Mouse (Mus musculus) erythroblast, embryonic 14.5 days (primary cell): Measurements from ENCODE around the gene Tmem184a.

ENCODE experiments used
- GATA1 ChIP-seq: IDR thresholded peaks from 2 replicates; pipeline ENCODE4 v1.6.1; 2012; ENCODE audit warnings: low read length, inconsistent platforms, mixed read lengths
- TAL1 ChIP-seq: IDR thresholded peaks from 3 replicates; pipeline ENCODE4 v1.6.1; 2012; ENCODE audit warnings: low read length, inconsistent platforms, mixed read lengths

- TF ChIP-seq TAL1 = no peak
- TF ChIP-seq GATA1 = no peak
These were observed 17.8 kb downstream of the Tmem184a start for GRCm38 (mm10) chr5:139801880-139802279.
